Comparison of ENCODE assay signal across 14 mouse cellular contexts in genomic region chr6:146959908-146960680, GRCm38 (mm10). TPM values are rescaled to one million over a fixed set of nuclear protein-coding genes. Genes with fewer than 3 reads are reported as not detected.
A peak's percentile ranks its signal among the peaks of the same experiment; 100 is the strongest.
DNase-seq lines count a peak whose midpoint lies in the region; ATAC-seq lines count a peak whose summit lies in the region.
"Had no signal": no experiment of that assay in that cellular context is flagged by ENCODE, and none has a peak within 500 bp of the region (broad histone marks: within the 10 kb centered on the region; RNA-seq: fewer than 3 reads in every experiment).

No protein-coding gene starts in this region.

- intact Hi-C loops in heart, postnatal 36 days (cut with DNase I) = loop anchor here (5.0 kb wide), 1 partner anchor 73 kb away; the partner anchor contains the start of gene Ppfibp1

- WGBS in kidney, embryonic 15.5 days = 47% methylated on average over 9 of the region's 9 CpGs

- peak; percentile 20 for DNase-seq in heart, postnatal 4 days
- DNase-seq in heart, postnatal 36 days = no peak
- DNase-seq in 416B (ENCODE audit: low read depth) (peak; percentile 62), R1 (ENCODE audit: low read depth, low spot score) (peak; percentile 13)
- DNase-seq in embryo, embryonic 10.5 days (ENCODE audit: low spot score) = no peak
- no peak for DNase-seq in layer of hippocampus, postnatal 14 days (ENCODE audit: low spot score in 2 of 2)
- DNase-seq: thymus, adult 2 months had no signal

- no peaks in the 10 kb centered on the region for H3K27me3 ChIP-seq in kidney, embryonic 15.5 days
- H3K27me3 ChIP-seq: hindbrain, embryonic 15.5 days had no signal

- no peaks in the 10 kb centered on the region; the same call in 1 of the 2 replicates for H3K36me3 ChIP-seq in kidney, embryonic 15.5 days
- H3K36me3 ChIP-seq: hindbrain, embryonic 15.5 days had no signal

- no peaks in the 10 kb centered on the region for H3K9me3 ChIP-seq in kidney, embryonic 15.5 days (replicated peaks)
- H3K9me3 ChIP-seq: hindbrain, embryonic 15.5 days had no signal

- H3K27ac ChIP-seq in kidney, embryonic 15.5 days = no peak overlapping the region
- H3K27ac ChIP-seq: hindbrain, embryonic 15.5 days; macrophage had no signal

- H3K4me1 ChIP-seq in kidney, embryonic 15.5 days = peaks cover 35% of the 10 kb centered on the region
- H3K4me1 ChIP-seq: hindbrain, embryonic 15.5 days had no signal

- no peak overlapping the region for H3K4me3 ChIP-seq in kidney, embryonic 15.5 days (replicated peaks)
- H3K4me3 ChIP-seq: hindbrain, embryonic 15.5 days had no signal

- H3K9ac ChIP-seq in kidney, embryonic 15.5 days = no peak overlapping the region
- H3K9ac ChIP-seq: hindbrain, embryonic 15.5 days had no signal

- H3K4me2 ChIP-seq in kidney, embryonic 15.5 days = no peak overlapping the region
- H3K4me2 ChIP-seq: hindbrain, embryonic 15.5 days had no signal

- ATAC-seq in kidney, embryonic 15.5 days (replicated peaks; ENCODE audit: low FRiP score) = 0 out of 2 replicates have a peak, but pooled peaks have one; percentile 24
- no peak for ATAC-seq in cerebellum, adult (ENCODE audit: insufficient number of reproducible peaks, low FRiP score, low TSS enrichment)

RNA-seq across cellular contexts. Expression of gene 1700034J05Rik, which starts 5.9 kb away (rescaled TPM):
- total RNA-seq in heart, postnatal 4 days (2021) = not detected
- not detected for total RNA-seq in heart, postnatal 36 days (2021)
- polyA plus RNA-seq in kidney, embryonic 15.5 days (2015; fragmentation: Nextera tagmentation; extraction: Ambion mirVana) = 0.22 and 0.36 TPM in 2 replicates
- not detected for total RNA-seq in layer of hippocampus, postnatal 14 days (2021)
- total RNA-seq: gastrocnemius, postnatal 4 days; left cerebral cortex, postnatal 14 days; MEL had no signal
- polyA plus RNA-seq: macrophage; thymus, adult 2 months had no signal

Comparison
In these comparisons a context has a peak if more than half of its experiments do, and no peak if none do; other contexts are left out.
1. DNase-seq: peak in heart, postnatal 4 days (single experiment), 416B (single experiment) and R1 (single experiment); none in heart, postnatal 36 days (0 of 2), embryo, embryonic 10.5 days (single experiment) and layer of hippocampus, postnatal 14 days (0 of 2).